Mouse (Mus musculus) embryonic facial prominence, embryonic 15.5 days (tissue): ENCODE results near the gene Desi2. TPM values are rescaled to one million over a fixed set of nuclear protein-coding genes. Genes with fewer than 3 reads are reported as not detected.
"Not testable (repeated sequence)": the region's sequence is repeated elsewhere in the genome, so short reads cannot be mapped to it uniquely, and the experiment has no call there.

Source experiments
- ATAC-seq: fragments of 200-750 bp; cut with Nextera tagmentation; 2 replicates; pipeline ENCODE4 v1.8.0; 2017; ENCODE audit warnings: low read depth, moderate TSS enrichment; ENCODE audit not compliant: insufficient number of reproducible peaks, low FRiP score, low TSS enrichment
- H3K27ac ChIP-seq: fragments of 300-500 bp; sonication (generic); replicated peaks from 2 replicates; pipeline ENCODE4 v1.5.1; 2015; ENCODE audit warnings: mild to moderate bottlenecking, inconsistent platforms
- H3K27me3 ChIP-seq: fragments of 300-500 bp; sonication (generic); 2 replicates; pipeline ENCODE4 v1.6.1; 2015; ENCODE audit warnings: inconsistent platforms
- H3K36me3 ChIP-seq: fragments of 300-500 bp; sonication (generic); 2 replicates; pipeline ENCODE4 v1.6.1; 2015; ENCODE audit warnings: mild to moderate bottlenecking, inconsistent platforms
- H3K4me1 ChIP-seq: fragments of 300-500 bp; sonication (generic); 2 replicates; pipeline ENCODE4 v1.6.1; 2015; ENCODE audit warnings: inconsistent platforms
- H3K4me2 ChIP-seq: fragments of 300-500 bp; sonication (generic); replicated peaks from 2 replicates; pipeline ENCODE4 v1.6.1; 2015; ENCODE audit warnings: mild to moderate bottlenecking, inconsistent platforms
- H3K4me3 ChIP-seq: fragments of 300-500 bp; sonication (generic); replicated peaks from 2 replicates; pipeline ENCODE4 v1.5.1; 2015; ENCODE audit warnings: mild to moderate bottlenecking, inconsistent platforms
- H3K9ac ChIP-seq: fragments of 300-500 bp; sonication (generic); 2 replicates; pipeline ENCODE4 v1.6.1; 2015; ENCODE audit warnings: inconsistent platforms
- H3K9me3 ChIP-seq: fragments of 300-500 bp; sonication (generic); replicated peaks from 2 replicates; pipeline ENCODE4 v1.6.1; 2016; ENCODE audit warnings: inconsistent platforms
- WGBS: fragments of 180-500 bp; shearing (Covaris S2); methylation state at CpG from one replicate; pipeline ENCODE4 v1.1.7; 2015; 5-methylcytosine and 5-hydroxymethylcytosine counted together
- polyA plus RNA-seq: library from polyadenylated mRNA; unstranded; fragments of >200 nt; fragmentation: Nextera tagmentation; extraction: Ambion mirVana; gene quantifications from 2 replicates; pipeline ENCODE4 v1.2.1, GENCODE M21; 2015

Desi2 gene
- 25.8 and 29.2 TPM in 2 replicates for polyA plus RNA-seq

DNA sequence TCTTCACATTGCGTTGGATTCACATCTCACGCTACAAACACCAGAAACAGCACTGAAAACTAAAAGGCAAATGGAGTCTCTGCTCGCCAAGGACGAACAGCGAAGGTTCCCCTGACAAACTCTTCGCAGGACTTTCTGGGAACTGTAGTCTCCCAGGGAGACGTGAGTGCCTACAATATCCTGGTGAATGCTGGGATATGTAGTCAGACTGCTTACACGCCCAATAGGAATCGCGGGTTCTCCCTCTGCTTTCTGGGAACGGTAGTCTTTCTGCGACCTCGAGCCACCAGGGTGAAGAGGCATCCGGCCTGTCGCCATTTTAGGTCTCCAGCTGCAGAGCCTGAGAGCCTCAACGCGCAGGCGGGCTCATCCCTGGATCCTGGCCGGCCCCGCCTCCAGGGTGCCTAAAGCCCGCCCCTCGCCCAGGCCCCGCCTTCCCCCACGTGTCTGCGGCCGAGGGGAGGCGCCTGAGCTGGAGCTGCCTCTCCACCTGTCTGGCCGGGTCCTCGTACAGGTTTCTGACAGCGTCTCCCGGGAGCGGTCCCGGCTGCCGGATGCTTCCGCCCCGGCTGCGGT, at the start of gene Desi2:
Gene Desi2 (plus strand): TSS at position 202 of the 576 bp plus-strand sequence.
- peak; percentile 100 for ATAC-seq
- H3K9ac ChIP-seq, result 0 out of 2 replicates have a peak within 1 kb of the TSS, but pooled peaks have one; percentile 18
- under 1% methylated on average over 37 of the region's 37 CpGs for WGBS
- not testable (repeated sequence) for H3K9me3 ChIP-seq, H3K36me3 ChIP-seq, H3K27me3 ChIP-seq, H3K4me1 ChIP-seq
- peak within 1 kb of the TSS; percentile 83 for H3K27ac ChIP-seq
- peak within 1 kb of the TSS; percentile 46 for H3K4me2 ChIP-seq
- peak within 1 kb of the TSS; percentile 69 for H3K4me3 ChIP-seq

DNA sequence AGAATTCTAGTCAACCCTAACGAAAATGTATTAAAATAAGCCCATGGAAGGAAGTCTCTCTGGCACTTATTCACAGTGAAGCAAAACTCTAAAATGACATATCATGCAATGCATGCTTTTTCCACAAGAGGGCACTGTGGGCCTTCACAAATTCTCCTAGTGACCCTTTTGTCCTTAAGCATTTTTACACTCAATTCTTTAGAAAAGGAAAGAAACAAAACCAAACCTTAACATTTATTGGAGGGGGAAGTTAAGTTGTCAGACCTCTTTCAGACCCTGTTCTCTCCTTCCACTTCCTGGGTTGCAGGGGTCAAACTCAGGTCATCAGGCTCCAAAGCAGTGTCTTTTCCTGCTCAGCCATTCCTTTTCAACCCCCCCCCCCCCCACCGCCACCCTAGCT, 40.7 kb upstream of the Desi2 start:
- H3K9me3 ChIP-seq, H3K36me3 ChIP-seq, H3K9ac ChIP-seq, ATAC-seq, H3K4me2 ChIP-seq, H3K4me3 ChIP-seq, H3K27ac ChIP-seq, H3K27me3 ChIP-seq, H3K4me1 ChIP-seq: not testable (repeated sequence)
- whole genome bisulfite sequencing, result 19% methylated on average over 2 of the region's 2 CpGs

DNA sequence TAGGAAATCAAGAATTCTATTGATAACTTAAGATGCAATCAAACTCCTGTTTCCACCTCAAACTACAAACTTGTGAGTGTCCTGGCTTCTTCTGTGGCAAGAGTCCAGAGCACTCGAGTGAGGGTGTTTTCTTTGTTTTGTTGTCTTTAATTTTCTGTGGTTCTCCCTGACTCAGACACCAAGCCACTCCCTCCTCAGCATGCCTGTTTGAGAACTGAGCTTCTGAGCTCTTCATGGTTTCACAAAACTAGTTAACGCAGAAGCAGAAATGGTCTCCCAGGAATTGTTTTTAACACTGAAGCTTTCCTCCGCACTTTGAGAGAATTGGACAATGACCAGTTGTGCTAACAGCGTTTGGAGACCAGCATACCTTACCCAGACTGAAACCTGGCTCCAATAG, 40.3 kb upstream of the Desi2 start:
- WGBS, result 41% methylated on average over 4 of the region's 4 CpGs
- not testable (repeated sequence) for H3K9me3 ChIP-seq, H3K4me3 ChIP-seq, H3K4me1 ChIP-seq, H3K9ac ChIP-seq, H3K4me2 ChIP-seq, H3K27me3 ChIP-seq, H3K36me3 ChIP-seq, ATAC-seq, H3K27ac ChIP-seq

DNA sequence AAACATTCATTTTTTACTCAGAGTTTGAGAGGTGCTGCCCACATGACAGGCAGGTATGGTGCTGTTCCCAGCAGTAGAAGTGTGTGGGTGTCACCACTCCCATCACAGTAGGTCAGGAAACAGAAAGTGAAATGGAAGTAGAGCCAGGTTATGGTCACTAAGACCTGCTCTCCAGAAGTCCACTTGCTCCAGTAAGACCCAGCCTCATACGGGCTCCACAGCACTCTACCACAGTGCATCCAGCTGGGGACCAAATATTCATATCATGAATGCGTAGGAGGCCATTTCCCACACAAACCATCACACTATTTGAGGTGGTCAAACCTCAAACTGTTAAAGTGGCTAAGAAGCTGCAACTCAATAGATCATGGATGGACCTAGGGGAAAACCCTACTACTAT, 5.0 kb upstream of the Desi2 start:
- no peak for ATAC-seq
- Histone ChIP-seq H3K4me3 (no peak overlapping the region), H3K36me3 (no peaks in the 10 kb centered on the region), H3K9ac (no peak overlapping the region), H3K27ac (no peak overlapping the region), H3K9me3 (no peaks in the 10 kb centered on the region), H3K4me1 (no peaks in the 10 kb centered on the region), H3K27me3 (no peaks in the 10 kb centered on the region), H3K4me2 (no peak overlapping the region)
- 89% methylated on average over 2 of the region's 2 CpGs for WGBS

DNA sequence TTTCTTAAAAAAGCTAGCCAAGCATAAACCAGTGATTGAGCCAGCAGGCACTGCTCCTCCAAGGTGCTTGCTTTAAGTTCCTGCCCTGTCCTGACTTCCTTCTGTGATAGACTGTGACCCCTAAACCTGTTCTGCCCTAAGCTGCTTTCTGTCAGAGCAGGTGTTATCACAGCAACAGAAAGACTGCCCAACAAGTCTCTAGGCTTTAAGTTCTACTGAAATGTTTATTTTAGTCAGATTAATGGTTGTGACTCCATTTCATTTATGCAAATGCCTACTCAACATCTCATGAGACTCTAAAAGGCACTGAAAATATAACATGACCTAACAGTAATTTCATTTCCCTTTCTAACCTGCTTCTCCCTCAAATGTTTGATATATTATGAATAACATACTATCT, 1.6 kb upstream of the Desi2 start:
- Histone ChIP-seq H3K9me3 (no peaks in the 10 kb centered on the region), H3K9ac (no peak overlapping the region), H3K4me1 (peaks cover 4% of the 10 kb centered on the region; the same call in 1 of the 2 replicates), H3K4me3 (no peak overlapping the region), H3K27me3 (no peaks in the 10 kb centered on the region), H3K36me3 (no peaks in the 10 kb centered on the region), H3K4me2 (no peak overlapping the region), H3K27ac (no peak overlapping the region)
- no peak for ATAC-seq

DNA sequence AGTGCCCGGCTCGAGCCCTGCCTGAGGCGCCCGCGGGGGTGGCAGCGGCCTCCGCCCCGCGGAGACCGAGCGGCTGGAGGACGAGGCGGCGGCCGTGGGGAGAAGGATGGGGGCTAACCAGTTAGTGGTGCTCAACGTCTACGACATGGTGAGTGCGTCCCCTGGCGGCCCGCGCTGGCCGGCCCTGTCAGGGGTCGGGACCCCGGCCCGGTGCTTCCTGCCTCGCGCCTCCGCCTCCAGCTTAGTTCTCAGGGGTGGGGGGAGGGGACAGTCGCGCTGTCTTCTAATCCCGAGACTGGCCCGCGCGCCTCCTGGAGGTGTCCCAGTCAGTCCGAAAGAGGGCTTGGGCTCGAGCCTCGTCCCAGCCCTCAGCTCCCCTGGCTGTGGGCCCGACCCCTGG, 593 bp downstream of the Desi2 start:
- peak overlapping the region; percentile 83 for H3K27ac ChIP-seq
- 0 out of 2 replicates have a peak overlapping the region, but pooled peaks have one; percentile 18 for H3K9ac ChIP-seq
- not testable (repeated sequence) for H3K36me3 ChIP-seq, H3K9me3 ChIP-seq, H3K27me3 ChIP-seq, H3K4me1 ChIP-seq
- 0% methylated on average over 17 of the region's 38 CpGs for WGBS
- peak overlapping the region; percentile 40 for H3K4me2 ChIP-seq
- H3K4me3 ChIP-seq, result peak overlapping the region; percentile 69
- peak; percentile 70 for ATAC-seq

DNA sequence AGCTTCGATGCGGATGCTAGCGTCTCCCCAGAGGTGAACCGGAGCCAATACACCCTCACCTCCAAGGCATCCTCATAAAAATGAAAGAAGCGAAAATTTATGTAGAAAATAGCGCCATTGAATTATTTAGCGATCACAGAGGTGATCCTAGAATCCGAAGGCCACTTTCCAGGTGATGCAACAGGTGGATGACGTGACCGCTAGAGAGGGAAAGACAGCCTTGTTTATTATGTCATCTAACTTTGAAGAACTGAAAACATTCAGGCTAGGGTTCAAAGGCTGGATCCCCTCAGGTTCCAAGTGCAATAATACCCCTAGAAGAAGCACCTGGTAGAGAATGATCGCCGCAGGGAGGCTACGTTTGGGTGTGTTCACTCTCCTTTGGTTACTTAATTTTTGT, 1.2 kb downstream of the Desi2 start:
- H3K9ac ChIP-seq, result no peak overlapping the region
- peak overlapping the region; percentile 46 for H3K4me2 ChIP-seq
- peak overlapping the region; percentile 37 for H3K4me3 ChIP-seq
- ATAC-seq, result no peak
- H3K36me3 ChIP-seq, result no peaks in the 10 kb centered on the region
- H3K9me3 ChIP-seq, result no peaks in the 10 kb centered on the region
- H3K27ac ChIP-seq, result no peak overlapping the region
- H3K27me3 ChIP-seq, result no peaks in the 10 kb centered on the region
- H3K4me1 ChIP-seq, result peaks cover 4% of the 10 kb centered on the region; the same call in 1 of the 2 replicates
- WGBS, result 6% methylated on average over 13 of the region's 13 CpGs

DNA sequence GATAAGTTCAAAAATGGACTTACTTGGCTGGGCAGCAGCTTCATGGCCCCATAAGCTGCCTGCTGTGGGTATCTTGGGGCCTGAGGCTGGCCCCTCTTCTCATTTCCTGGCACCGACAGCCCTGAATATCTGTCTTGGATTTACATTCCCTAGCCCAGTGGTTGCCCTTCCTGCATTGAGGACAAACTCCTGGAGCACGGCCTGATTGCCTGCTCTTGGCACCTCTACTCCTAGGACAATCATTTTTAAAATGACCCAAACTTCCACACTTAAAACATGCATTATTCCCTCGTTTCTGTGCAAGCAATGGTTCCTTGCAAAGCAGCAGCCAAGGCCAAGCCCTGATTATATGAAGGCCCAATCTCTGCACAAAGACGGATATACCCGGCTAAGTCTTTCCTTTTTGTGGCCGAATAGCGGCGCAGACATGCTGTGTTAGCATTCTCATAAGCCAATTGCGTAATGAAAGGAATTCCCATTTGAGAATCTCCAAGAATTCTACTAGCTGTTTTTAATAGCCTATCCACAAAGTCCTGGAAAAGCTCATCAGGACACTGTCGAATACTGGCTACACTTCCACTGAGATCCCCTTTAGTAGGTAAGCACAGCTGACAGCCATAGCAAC, 18.6 kb downstream of the Desi2 start:
- Histone ChIP-seq H3K4me3 (no peak overlapping the region), H3K4me2 (no peak overlapping the region), H3K9ac (no peak overlapping the region), H3K9me3 (no peaks in the 10 kb centered on the region), H3K27me3 (no peaks in the 10 kb centered on the region), H3K27ac (no peak overlapping the region), H3K36me3 (no peaks in the 10 kb centered on the region), H3K4me1 (no peaks in the 10 kb centered on the region)
- 84% methylated on average over 10 of the region's 10 CpGs for WGBS
- ATAC-seq, result no peak

DNA sequence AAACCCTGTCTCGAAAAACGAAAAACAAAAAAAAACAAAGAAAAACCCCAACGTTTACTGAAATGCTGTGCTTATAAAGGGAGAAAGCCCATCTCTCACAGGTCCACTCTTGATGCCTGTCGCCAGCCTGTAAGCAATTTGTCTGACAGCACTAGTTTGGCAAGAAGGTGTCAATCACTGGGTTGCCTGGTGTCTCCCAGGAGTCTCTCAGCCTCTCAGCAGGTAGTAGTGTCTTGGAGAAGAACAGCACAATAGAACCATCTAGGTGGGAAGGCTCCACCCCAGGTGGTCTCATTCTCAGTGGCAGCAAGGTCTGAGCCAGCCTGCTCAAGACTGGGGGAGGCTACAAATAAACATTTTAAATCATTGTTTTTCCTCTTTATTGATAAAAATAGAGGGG, 20.6 kb downstream of the Desi2 start:
- not testable (repeated sequence) for H3K36me3 ChIP-seq, H3K4me1 ChIP-seq, ATAC-seq, H3K4me3 ChIP-seq, H3K9me3 ChIP-seq, H3K27me3 ChIP-seq, H3K4me2 ChIP-seq, H3K9ac ChIP-seq, H3K27ac ChIP-seq
- 86% methylated on average over 4 of the region's 4 CpGs for WGBS

DNA sequence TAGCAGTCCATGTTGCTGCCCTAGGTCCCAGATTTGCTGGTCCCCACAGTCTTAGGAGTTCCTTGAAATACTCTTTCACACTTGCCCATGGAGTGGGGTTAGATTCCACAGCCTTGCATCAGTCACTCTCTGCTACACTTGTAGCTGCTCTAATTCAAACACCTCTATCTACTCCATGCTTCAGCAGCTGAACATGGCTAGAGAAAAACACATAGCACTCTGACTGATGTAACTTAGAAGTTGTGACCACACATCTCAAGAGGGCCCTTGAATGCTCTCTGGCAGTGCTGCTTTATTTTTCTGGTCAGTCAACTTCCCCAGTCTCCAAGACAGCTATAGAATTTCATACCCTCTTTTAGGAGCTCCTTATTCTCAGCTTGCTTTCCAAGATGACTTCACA, 22.7 kb downstream of the Desi2 start:
- Histone ChIP-seq H3K9me3 (no peaks in the 10 kb centered on the region), H3K36me3 (no peaks in the 10 kb centered on the region), H3K4me2 (no peak overlapping the region), H3K27me3 (no peaks in the 10 kb centered on the region), H3K27ac (no peak overlapping the region), H3K4me1 (no peaks in the 10 kb centered on the region), H3K9ac (no peak overlapping the region), H3K4me3 (no peak overlapping the region)
- no peak for ATAC-seq

DNA sequence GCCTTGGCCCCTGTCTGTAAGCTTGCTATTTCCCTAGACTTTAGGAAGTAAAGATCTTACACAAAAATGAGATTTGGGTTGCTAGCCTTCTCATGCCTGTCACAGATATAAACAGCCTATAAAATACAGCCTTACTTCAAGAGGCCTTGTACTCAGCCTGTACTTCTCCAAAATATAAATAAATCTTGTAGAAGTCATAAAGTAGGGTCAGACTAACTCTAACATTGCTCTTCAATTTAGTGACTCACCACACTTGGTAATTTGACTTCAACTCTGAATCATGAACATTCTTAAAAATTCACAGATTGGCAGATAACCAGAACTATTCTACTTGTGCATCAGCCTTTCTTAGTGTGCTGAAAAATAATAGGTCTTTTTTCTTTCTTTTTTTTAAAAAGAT, 29.9 kb downstream of the Desi2 start:
- no peak for ATAC-seq

DNA sequence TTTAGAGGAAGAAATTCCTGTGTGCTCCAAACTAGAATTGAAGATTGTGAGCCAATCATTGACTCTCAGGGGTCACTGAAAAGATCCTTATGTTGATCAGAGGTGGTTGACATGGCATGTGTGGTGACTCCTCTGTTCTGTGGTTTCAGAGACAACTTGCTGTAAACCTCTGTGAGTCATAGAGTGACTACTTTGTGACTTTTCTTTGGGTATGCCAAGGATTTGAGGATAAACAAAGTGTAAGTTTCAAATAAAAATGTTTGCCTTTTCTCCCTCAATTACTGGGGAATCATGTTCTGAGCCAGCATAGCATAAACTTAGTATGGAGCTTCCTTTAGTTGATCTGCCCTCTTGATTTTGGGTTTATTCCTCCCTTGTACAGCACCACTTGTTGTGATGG, 31.1 kb downstream of the Desi2 start:
- Histone ChIP-seq H3K4me1 (0 out of 2 replicates have a peak, but pooled peaks cover 3% of the 10 kb centered on the region), H3K9ac (no peak overlapping the region), H3K4me2 (no peak overlapping the region), H3K27me3 (no peaks in the 10 kb centered on the region), H3K36me3 (no peaks in the 10 kb centered on the region), H3K9me3 (no peaks in the 10 kb centered on the region), H3K27ac (peak overlapping the region; percentile 48; the same call in 1 of the 2 replicates), H3K4me3 (no peak overlapping the region)
- ATAC-seq, result no peak

More for the DNA sequence above, 29.9 kb downstream of the Desi2 start:
- Histone ChIP-seq H3K27ac (no peak overlapping the region), H3K27me3 (no peaks in the 10 kb centered on the region), H3K4me1 (0 out of 2 replicates have a peak, but pooled peaks cover 3% of the 10 kb centered on the region), H3K9ac (no peak overlapping the region), H3K9me3 (no peaks in the 10 kb centered on the region), H3K4me2 (no peak overlapping the region), H3K36me3 (no peaks in the 10 kb centered on the region), H3K4me3 (no peak overlapping the region)
